Mouse (Mus musculus): ENCODE results near the gene Arhgap21. TPM values are rescaled to one million over a fixed set of nuclear protein-coding genes. Genes with fewer than 3 reads are reported as not detected.

The Arhgap21 gene
- polyA plus RNA-seq, 1 experiment from 2014 or later: 6.5 TPM

DNA sequence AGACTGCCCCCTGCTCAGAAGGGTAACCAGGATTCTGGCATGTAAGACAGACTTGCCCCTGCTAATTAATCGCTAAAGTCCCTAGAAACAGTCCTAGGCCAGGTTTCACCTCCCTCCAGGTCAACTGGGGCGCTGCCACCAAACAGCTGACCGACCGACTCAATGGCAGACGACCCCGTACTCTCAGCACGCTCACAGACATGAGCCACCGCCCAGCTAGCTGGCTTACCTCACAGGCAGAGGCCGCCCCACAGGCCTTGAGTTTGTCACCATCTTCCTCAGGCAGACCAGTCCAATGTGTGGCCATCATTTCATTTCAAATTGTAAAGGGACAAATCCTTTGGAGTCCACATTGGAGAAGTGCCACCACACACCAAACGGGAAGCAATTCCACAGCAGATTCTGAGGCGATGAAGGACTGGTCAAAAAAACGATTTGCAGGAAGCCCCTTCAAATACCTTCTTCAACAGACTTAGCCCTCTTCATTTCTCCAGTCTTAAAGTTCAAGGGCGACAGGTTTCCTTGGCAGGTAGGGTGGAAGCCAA is 1.5 kb downstream of the Arhgap21 start:
- peak overlapping the region; percentile 78 for H3K4me2 ChIP-seq (replicated peaks; ENCODE audit: low read depth)
- TF ChIP-seq CTCF (IDR thresholded peaks at IDR 0.05; ENCODE audit: low read depth): no peak
- H3K27ac ChIP-seq (ENCODE audit: low read depth, low read length): peak overlapping the region; percentile 99
- no peaks in the 10 kb centered on the region for H3K27me3 ChIP-seq (replicated peaks; ENCODE audit: control insufficient read depth, insufficient read depth, low read length)
- peak overlapping the region; percentile 95 for H3K4me3 ChIP-seq (ENCODE audit: low read depth, low read length)
- no peaks in the 10 kb centered on the region for H3K36me3 ChIP-seq (ENCODE audit: control insufficient read depth, insufficient read depth)
- H3K9me3 ChIP-seq (ENCODE audit: control insufficient read depth): no peaks in the 10 kb centered on the region
- H3K4me1 ChIP-seq (replicated peaks; ENCODE audit: control insufficient read depth, insufficient read depth, low read length): peaks cover 10% of the 10 kb centered on the region; the same call in 1 of the 2 replicates
- 3% methylated on average over 13 of the region's 13 CpGs for WGBS
- ATAC-seq: no peak
- H3K9ac ChIP-seq (ENCODE audit: low read depth, low read length): peak overlapping the region; percentile 94

DNA sequence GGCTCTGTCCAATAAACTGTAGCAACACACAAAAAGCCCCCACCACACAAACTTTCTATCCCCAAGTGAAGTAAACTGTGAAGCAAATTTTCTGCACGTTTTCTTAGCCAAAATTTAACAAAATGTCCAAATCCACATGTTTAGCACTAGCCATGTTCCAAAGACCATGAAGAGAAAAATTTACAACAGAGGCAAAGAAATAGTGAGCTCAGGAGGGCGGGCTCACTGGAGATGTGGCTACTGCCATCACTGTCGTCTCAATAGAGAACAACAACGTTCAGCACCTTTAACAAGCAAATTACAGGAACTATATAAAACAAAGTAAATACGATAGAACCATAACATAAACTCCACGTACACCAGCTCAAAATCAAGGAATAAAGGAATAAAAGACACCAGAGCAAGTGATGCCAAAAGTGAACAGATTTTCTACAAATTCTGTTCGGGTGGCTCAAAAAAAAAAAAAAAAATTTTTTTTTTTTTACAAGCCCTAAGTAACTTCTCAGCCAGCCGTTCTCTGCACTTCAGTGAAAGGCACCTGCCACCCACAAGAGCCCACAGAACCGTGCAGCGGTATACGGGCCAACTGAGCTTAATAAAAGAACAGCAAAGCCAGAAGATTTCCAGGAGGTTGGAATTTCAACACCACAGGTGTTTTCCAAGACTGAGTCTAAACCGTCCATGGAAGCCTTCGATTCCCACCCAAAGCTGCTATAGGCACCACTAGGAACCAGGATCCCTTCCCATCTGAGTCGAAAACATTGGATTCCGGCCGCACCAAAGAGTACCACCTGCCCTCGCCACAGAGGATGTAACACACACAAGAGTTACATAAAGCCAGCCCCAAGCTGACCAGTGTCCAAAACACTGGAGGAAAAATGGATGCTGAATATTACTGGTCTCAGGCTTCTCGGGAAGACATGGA is 2.2 kb downstream of the Arhgap21 start:
- 25% methylated on average over 18 of the region's 18 CpGs for WGBS
- peak overlapping the region; percentile 95 for H3K4me3 ChIP-seq (ENCODE audit: low read depth, low read length)
- no peaks in the 10 kb centered on the region for H3K9me3 ChIP-seq (ENCODE audit: control insufficient read depth)
- peaks cover 15% of the 10 kb centered on the region; the same call in 1 of the 2 replicates for H3K4me1 ChIP-seq (replicated peaks; ENCODE audit: control insufficient read depth, insufficient read depth, low read length)
- H3K27me3 ChIP-seq (replicated peaks; ENCODE audit: control insufficient read depth, insufficient read depth, low read length): no peaks in the 10 kb centered on the region
- peak overlapping the region; percentile 78 for H3K4me2 ChIP-seq (replicated peaks; ENCODE audit: low read depth)
- H3K9ac ChIP-seq (ENCODE audit: low read depth, low read length): peak overlapping the region; percentile 94
- H3K36me3 ChIP-seq (ENCODE audit: control insufficient read depth, insufficient read depth): no peaks in the 10 kb centered on the region
- peak overlapping the region; percentile 99; the same call in 1 of the 2 replicates for H3K27ac ChIP-seq (ENCODE audit: low read depth, low read length)
- no peak for TF ChIP-seq CTCF (IDR thresholded peaks at IDR 0.05; ENCODE audit: low read depth)
- no peak for ATAC-seq

DNA sequence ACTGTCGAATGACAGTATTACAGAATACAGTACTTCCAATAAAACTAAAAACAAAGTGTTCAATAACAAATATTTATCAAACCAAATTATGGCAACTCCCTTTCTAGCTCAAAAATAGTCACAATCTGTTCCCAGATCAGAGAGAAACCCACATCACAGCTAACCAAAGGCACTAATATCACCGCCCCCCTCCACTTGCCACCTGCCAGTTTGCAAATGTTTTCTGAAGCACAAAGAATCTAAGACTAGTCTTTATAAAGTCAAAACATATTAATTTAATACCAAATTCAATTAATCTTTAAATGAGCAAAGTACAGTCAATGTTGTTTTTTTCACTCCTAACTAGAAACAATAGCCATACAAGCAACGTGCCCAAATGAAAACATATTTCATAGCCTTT is 3.3 kb downstream of the Arhgap21 start:
- Histone ChIP-seq H3K4me1 (replicated peaks; ENCODE audit: control insufficient read depth, insufficient read depth, low read length) (peaks cover 15% of the 10 kb centered on the region; the same call in 1 of the 2 replicates), H3K27me3 (replicated peaks; ENCODE audit: control insufficient read depth, insufficient read depth, low read length) (no peaks in the 10 kb centered on the region), H3K4me2 (replicated peaks; ENCODE audit: low read depth) (peak overlapping the region; percentile 78), H3K9me3 (ENCODE audit: control insufficient read depth) (no peaks in the 10 kb centered on the region), H3K9ac (ENCODE audit: low read depth, low read length) (no peak overlapping the region), H3K27ac (ENCODE audit: low read depth, low read length) (no peak overlapping the region), H3K4me3 (ENCODE audit: low read depth, low read length) (peak overlapping the region; percentile 95), H3K36me3 (ENCODE audit: control insufficient read depth, insufficient read depth) (no peaks in the 10 kb centered on the region)
- 74% methylated on average over 3 of the region's 3 CpGs for WGBS
- TF ChIP-seq CTCF (IDR thresholded peaks at IDR 0.05; ENCODE audit: low read depth): no peak
- ATAC-seq: no peak

DNA sequence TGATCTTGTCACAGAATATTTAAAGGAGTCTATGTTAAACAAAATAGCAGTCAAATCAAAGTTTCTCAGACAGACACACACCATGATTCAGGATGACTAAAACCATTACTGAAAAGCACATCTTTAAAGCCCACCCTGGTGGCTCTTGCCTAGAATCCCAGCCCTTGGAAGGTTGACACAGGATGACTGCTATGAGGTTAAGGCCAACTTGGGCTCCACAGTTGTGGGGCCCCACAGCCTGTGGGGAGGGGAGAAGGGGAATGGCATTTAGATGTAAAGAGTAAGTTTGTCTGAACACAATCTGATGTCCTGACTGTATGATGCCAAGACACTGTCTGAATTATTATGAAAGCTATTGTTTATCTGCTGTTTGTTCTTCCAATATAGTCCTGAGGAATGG is 4.2 kb downstream of the Arhgap21 start:
- Histone ChIP-seq H3K9ac (ENCODE audit: low read depth, low read length) (no peak overlapping the region), H3K27ac (ENCODE audit: low read depth, low read length) (no peak overlapping the region), H3K4me2 (replicated peaks; ENCODE audit: low read depth) (peak overlapping the region; percentile 17; the same call in 1 of the 2 replicates), H3K36me3 (ENCODE audit: control insufficient read depth, insufficient read depth) (no peaks in the 10 kb centered on the region), H3K4me1 (replicated peaks; ENCODE audit: control insufficient read depth, insufficient read depth, low read length) (peaks cover 15% of the 10 kb centered on the region; the same call in 1 of the 2 replicates), H3K27me3 (replicated peaks; ENCODE audit: control insufficient read depth, insufficient read depth, low read length) (no peaks in the 10 kb centered on the region), H3K9me3 (ENCODE audit: control insufficient read depth) (no peaks in the 10 kb centered on the region), H3K4me3 (ENCODE audit: low read depth, low read length) (no peak overlapping the region)
- ATAC-seq: no peak
- no peak for TF ChIP-seq CTCF (IDR thresholded peaks at IDR 0.05; ENCODE audit: low read depth)

DNA sequence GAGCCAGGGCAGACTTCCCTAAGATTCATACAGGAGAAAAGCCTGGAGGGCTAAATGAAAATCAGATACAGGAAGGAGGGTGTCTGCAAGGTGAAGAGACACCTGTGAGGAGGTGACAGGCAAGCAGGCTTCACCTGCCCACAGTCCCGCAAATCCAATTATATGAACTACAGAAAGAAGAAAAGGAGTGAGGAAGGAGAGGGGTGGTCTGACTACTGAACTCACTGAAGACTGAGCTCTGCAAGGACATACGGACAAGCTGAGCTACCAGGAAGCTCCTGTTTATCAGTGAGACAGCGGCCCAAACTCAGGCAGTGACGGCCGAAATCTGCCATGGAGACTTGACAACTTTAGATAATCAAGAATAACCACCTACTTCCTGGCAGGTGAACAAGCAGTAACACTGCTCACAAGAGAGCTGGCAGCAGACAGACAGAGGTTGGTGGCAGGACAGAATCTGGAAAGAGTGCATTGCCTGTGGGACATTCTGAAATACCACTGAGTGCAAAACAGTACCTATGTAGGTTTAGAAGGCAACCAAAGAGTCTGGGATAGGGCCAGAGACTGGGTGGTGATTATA is 5.4 kb downstream of the Arhgap21 start:
- Histone ChIP-seq H3K36me3 (ENCODE audit: control insufficient read depth, insufficient read depth) (no peaks in the 10 kb centered on the region), H3K4me3 (ENCODE audit: low read depth, low read length) (no peak overlapping the region), H3K4me2 (replicated peaks; ENCODE audit: low read depth) (peak overlapping the region; percentile 28; the same call in 1 of the 2 replicates), H3K4me1 (replicated peaks; ENCODE audit: control insufficient read depth, insufficient read depth, low read length) (peaks cover 15% of the 10 kb centered on the region; the same call in 1 of the 2 replicates), H3K27me3 (replicated peaks; ENCODE audit: control insufficient read depth, insufficient read depth, low read length) (no peaks in the 10 kb centered on the region), H3K9ac (ENCODE audit: low read depth, low read length) (no peak overlapping the region), H3K27ac (ENCODE audit: low read depth, low read length) (peak overlapping the region; percentile 17; the same call in 1 of the 2 replicates), H3K9me3 (ENCODE audit: control insufficient read depth) (no peaks in the 10 kb centered on the region)
- WGBS: 41% methylated on average over 5 of the region's 5 CpGs
- TF ChIP-seq CTCF (IDR thresholded peaks at IDR 0.05; ENCODE audit: low read depth): no peak
- no peak for ATAC-seq

DNA sequence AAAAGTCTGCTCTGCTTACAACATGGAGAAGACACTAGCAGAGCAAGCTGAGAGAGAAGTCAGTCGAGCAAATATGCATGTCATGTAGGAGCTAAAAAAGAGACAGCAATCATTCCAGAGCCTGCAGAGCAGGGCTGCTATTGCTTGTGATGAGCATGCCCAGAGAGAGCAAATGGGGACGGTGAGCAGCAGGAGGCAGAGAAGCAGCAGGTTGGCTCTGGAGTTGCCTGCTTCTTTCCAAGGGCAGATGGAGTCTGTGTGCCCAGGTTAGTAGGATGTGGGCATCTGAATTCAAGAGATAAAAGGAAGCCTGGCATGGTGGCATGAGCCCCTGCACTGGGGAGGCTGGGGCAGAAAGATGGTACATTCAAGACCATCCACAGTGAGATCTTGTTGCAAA is 6.4 kb downstream of the Arhgap21 start:
- Histone ChIP-seq H3K27ac (ENCODE audit: low read depth, low read length) (peak overlapping the region; percentile 70), H3K4me1 (replicated peaks; ENCODE audit: control insufficient read depth, insufficient read depth, low read length) (peaks cover 15% of the 10 kb centered on the region; the same call in 1 of the 2 replicates), H3K27me3 (replicated peaks; ENCODE audit: control insufficient read depth, insufficient read depth, low read length) (no peaks in the 10 kb centered on the region), H3K4me3 (ENCODE audit: low read depth, low read length) (0 out of 2 replicates have a peak overlapping the region, but pooled peaks have one; percentile 1), H3K4me2 (replicated peaks; ENCODE audit: low read depth) (peak overlapping the region; percentile 54), H3K36me3 (ENCODE audit: control insufficient read depth, insufficient read depth) (no peaks in the 10 kb centered on the region), H3K9me3 (ENCODE audit: control insufficient read depth) (no peaks in the 10 kb centered on the region), H3K9ac (ENCODE audit: low read depth, low read length) (no peak overlapping the region)
- WGBS: 26% methylated on average over 2 of the region's 2 CpGs
- 0 out of 2 replicates have a peak, but pooled peaks have one; percentile 18 for ATAC-seq
- TF ChIP-seq CTCF (IDR thresholded peaks at IDR 0.05; ENCODE audit: low read depth): no peak
